In the genomic region with DNA sequence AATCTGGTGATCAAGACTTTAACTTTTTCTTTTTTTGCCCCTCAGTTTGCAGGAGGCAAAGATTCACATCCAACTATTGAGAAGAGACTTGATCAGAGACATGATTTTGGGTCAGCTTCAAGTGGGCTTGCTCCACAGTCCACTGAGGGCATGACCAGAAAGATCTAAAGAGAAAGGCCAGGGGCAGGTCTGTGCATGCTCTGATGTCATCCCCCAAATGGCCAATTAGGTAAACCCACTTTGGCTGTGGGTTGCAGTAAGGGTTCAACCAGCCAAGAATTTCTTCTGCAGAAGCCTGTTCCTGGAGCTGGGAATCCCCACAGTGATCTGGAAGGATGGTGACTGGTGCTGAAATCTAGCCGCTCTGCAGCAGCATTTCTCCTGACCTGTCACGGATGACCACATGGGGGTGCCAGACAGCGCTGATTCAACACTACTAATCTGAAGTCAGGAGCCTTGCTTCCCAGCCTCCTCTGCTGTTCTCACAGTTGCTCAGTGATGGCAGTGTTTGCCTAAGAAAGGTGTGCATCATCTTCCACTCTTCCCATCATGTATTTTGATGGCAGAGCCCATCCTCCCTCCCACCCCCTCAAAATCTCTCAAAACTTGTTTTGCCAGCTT, we compare ENCODE assay signal across 8 mouse cellular contexts. TPM values are rescaled to one million over a fixed set of nuclear protein-coding genes. Genes with fewer than 3 reads are reported as not detected.
A peak's percentile ranks its signal among the peaks of the same experiment; 100 is the strongest.
DNase-seq lines count a peak whose midpoint lies in the region; ATAC-seq and TF ChIP-seq lines count a peak whose summit lies in the region.

No protein-coding gene starts in this region.

- H3K9ac ChIP-seq in forebrain, embryonic 15.5 days (replicated peaks) = no peak overlapping the region

- no peak overlapping the region for H3K27ac ChIP-seq in forebrain, embryonic 15.5 days (replicated peaks)
- no peak overlapping the region for H3K27ac ChIP-seq in hindbrain, embryonic 10.5 days

- 19% methylated on average over 3 of the region's 3 CpGs for WGBS in forebrain, embryonic 15.5 days
- 7% methylated on average over 3 of the region's 3 CpGs for WGBS in hindbrain, embryonic 10.5 days

- H3K9me3 ChIP-seq in G1E (replicated peaks) = no peaks in the 10 kb centered on the region
- H3K9me3 ChIP-seq in forebrain, embryonic 15.5 days = no peaks in the 10 kb centered on the region
- H3K9me3 ChIP-seq in hindbrain, embryonic 10.5 days = no peaks in the 10 kb centered on the region

- no peaks in the 10 kb centered on the region for H3K4me1 ChIP-seq in G1E (ENCODE audit: insufficient read depth, low read depth, low read length)
- H3K4me1 ChIP-seq in forebrain, embryonic 15.5 days = no peaks in the 10 kb centered on the region
- no peaks in the 10 kb centered on the region for H3K4me1 ChIP-seq in hindbrain, embryonic 10.5 days (replicated peaks)

- no peak overlapping the region for H3K4me2 ChIP-seq in forebrain, embryonic 15.5 days (replicated peaks)

- H3K4me3 ChIP-seq in G1E (ENCODE audit: low read depth, low read length) = no peak overlapping the region
- no peak overlapping the region for H3K4me3 ChIP-seq in forebrain, embryonic 15.5 days
- H3K4me3 ChIP-seq in hindbrain, embryonic 10.5 days = no peak overlapping the region

- H3K27me3 ChIP-seq in G1E (ENCODE audit: insufficient read depth, low read length) = peaks cover 12% of the 10 kb centered on the region
- no peaks in the 10 kb centered on the region for H3K27me3 ChIP-seq in forebrain, embryonic 15.5 days
- H3K27me3 ChIP-seq in hindbrain, embryonic 10.5 days (ENCODE audit: insufficient read depth, poor library complexity, severe bottlenecking) = no peaks in the 10 kb centered on the region

- TF ChIP-seq CTCF in G1E (IDR thresholded peaks at IDR 0.05; ENCODE audit: low read depth, low read length) = peak; percentile 51; the same call in 1 of the 2 replicates

- peaks cover 38% of the 10 kb centered on the region for H3K36me3 ChIP-seq in G1E (replicated peaks)
- H3K36me3 ChIP-seq in forebrain, embryonic 15.5 days = peaks cover 37% of the 10 kb centered on the region
- peaks cover 44% of the 10 kb centered on the region for H3K36me3 ChIP-seq in hindbrain, embryonic 10.5 days

- peak; percentile 63 for ATAC-seq in G1E (ENCODE audit: extremely low read depth, insufficient number of reproducible peaks, low FRiP score, poor library complexity, severe bottlenecking)
- ATAC-seq in forebrain, embryonic 15.5 days (replicated peaks) = peak; percentile 73

- peak; percentile 40 for DNase-seq in G1E (ENCODE audit: low spot score)
- peak; percentile 21 for DNase-seq in c-Kit-positive CD71-positive TER-119-positive erythroid progenitor cells, embryonic 14.5 days (ENCODE audit: low spot score)
- peak; percentile 63 for DNase-seq in hindbrain, embryonic 10.5 days (ENCODE audit: low spot score)
- DNase-seq in layer of hippocampus, postnatal 10 days (ENCODE audit: low spot score in 2 of 2) = peak; percentile 67 to 73
- peak; percentile 85 for DNase-seq in lung, postnatal 36 days
- DNase-seq in retina, postnatal 1 day = peak; percentile 76
- peak; percentile 42 to 48 for DNase-seq in urinary bladder, adult 18-20 months (ENCODE audit: low spot score in 2 of 2)

RNA-seq across cellular contexts. Expression of a gene that starts 39.8 kb away (rescaled TPM):
- total RNA-seq in G1E (2014; fragmentation: Nextera tagmentation) = 49.4 and 51.7 TPM in 2 replicates
- 25.2 and 29.4 TPM in 2 replicates for total RNA-seq in G1E (2017)
- 0.81 and 1.3 TPM in 2 replicates for polyA plus RNA-seq in G1E (2012)
- polyA plus RNA-seq in forebrain, embryonic 15.5 days (2015; fragmentation: Nextera tagmentation; extraction: Ambion mirVana) = 25.3 and 25.5 TPM in 2 replicates
- 17.2 and 17.5 TPM in 2 replicates for polyA plus RNA-seq in hindbrain, embryonic 10.5 days (2016; fragmentation: Nextera tagmentation; extraction: Ambion mirVana)
- total RNA-seq in layer of hippocampus, postnatal 10 days (2021) = 10 to 100 TPM; 18.8 to 19.8 TPM

Comparison
In these comparisons a context has a peak if more than half of its experiments do, and no peak if none do; other contexts are left out.
1. DNase-seq: peak in every context shown above with its lines; median percentile 85 in lung, postnatal 36 days; 76 in retina, postnatal 1 day; 70 in layer of hippocampus, postnatal 10 days; 63 in hindbrain, embryonic 10.5 days; 45 in urinary bladder, adult 18-20 months; 40 in G1E; 21 in c-Kit-positive CD71-positive TER-119-positive erythroid progenitor cells, embryonic 14.5 days.